Mouse (Mus musculus) testis, adult 2 months (tissue): ENCODE data around the gene Oard1.

ENCODE experiments used
- CTCF ChIP-seq: fragments of 200-500 bp; IDR thresholded peaks from 2 replicates; pipeline ENCODE4 v1.5.1; 2012; ENCODE audit warnings: low read depth, mild to moderate bottlenecking, inconsistent platforms, low read length, moderate library complexity; ENCODE audit not compliant: control insufficient read depth, insufficient read depth, insufficient replicate concordance
- POLR2A ChIP-seq: fragments of 200-500 bp; IDR thresholded peaks from 2 replicates; pipeline ENCODE4 v1.6.1; 2012; ENCODE audit warnings: low read depth, mild to moderate bottlenecking, inconsistent platforms, low read length, moderate library complexity; ENCODE audit not compliant: control insufficient read depth

DNA sequence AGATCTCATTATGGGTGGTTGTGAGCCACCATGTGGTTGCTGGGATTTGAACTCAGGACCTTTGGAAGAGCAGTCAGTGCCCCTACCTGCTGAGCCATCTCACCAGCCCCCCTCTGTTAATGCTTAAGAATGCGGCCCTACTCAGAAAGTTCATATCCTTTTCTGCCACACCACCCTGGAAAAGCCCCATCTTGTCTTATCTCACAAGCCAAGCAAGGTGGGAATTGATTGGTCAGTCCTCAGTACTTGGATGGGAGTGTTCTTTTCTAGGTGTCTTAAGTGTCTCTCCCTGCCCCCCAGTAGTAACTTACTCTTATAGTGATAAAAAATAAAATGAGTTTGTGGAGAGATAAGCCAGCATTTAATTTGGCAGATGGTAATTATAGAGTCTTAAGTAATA is 5.1 kb upstream of the Oard1 start:
- TF ChIP-seq CTCF (no peak), POLR2A (no peak)
